Mouse (Mus musculus) liver, adult 2 months (tissue): ENCODE results near the gene Pheta2.
"Not testable (repeated sequence)": the region's sequence is repeated elsewhere in the genome, so short reads cannot be mapped to it uniquely, and the experiment has no call there.

ENCODE experiments used
- CTCF ChIP-seq: fragments of 200-500 bp; IDR thresholded peaks from 2 replicates; pipeline ENCODE4 v1.5.1; 2011; ENCODE audit warnings: low read depth, low read length, control low read depth
- POLR2A ChIP-seq: fragments of 200-500 bp; IDR thresholded peaks from 2 replicates; pipeline ENCODE4 v1.6.1; 2011; ENCODE audit warnings: low read length, control low read depth; ENCODE audit not compliant: insufficient read depth; ENCODE audit errors: extremely low read depth

DNA sequence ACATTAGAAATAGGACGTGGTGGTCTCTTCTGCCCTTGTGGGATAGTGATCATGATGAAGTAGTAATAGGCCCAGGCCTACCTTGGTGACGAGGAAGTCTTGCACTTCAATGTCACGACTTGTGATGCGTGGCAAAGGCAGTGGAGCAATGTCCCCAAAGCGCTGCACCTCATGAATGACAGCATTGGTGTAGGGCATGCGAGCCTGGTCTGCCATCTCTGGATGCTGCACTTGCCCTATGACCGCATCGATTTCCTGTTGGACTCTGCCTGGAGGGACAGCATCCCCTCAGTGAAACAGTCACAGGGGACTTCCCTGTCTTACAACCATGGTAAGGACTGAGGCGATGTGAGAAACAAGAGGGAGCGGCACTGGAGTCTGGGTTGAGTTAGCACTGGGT is 51.2 kb downstream of the Pheta2 start:
- not testable (repeated sequence) for TF ChIP-seq POLR2A, CTCF
